ENCODE assay signal across 15 mouse cellular contexts in genomic region chr5:43542246-43542845, GRCm38 (mm10). TPM values are rescaled to one million over a fixed set of nuclear protein-coding genes. Genes with fewer than 3 reads are reported as not detected.
A peak's percentile ranks its signal among the peaks of the same experiment; 100 is the strongest.
DNase-seq lines count a peak whose midpoint lies in the region; ATAC-seq and TF ChIP-seq lines count a peak whose summit lies in the region.
"Had no signal": no experiment of that assay in that cellular context is flagged by ENCODE, and none has a peak within 500 bp of the region (broad histone marks: within the 10 kb centered on the region; RNA-seq: fewer than 3 reads in every experiment).

No protein-coding gene starts in this region.

- H3K27ac ChIP-seq in forebrain, postnatal 0 days (ENCODE audit: low read depth, low read length): peak overlapping the region; percentile 9; the same call in 1 of the 2 replicates
- no peak overlapping the region for H3K27ac ChIP-seq in forebrain, embryonic 11.5 days (ENCODE audit: low read depth, low read length)
- no peak overlapping the region for H3K27ac ChIP-seq in liver, embryonic 11.5 days (ENCODE audit: low read depth, low read length)
- no peak overlapping the region for H3K27ac ChIP-seq in stomach, postnatal 0 days (replicated peaks)
- H3K27ac ChIP-seq: embryonic facial prominence, embryonic 13.5 days; heart, adult 2 months; limb, embryonic 12.5 days had no signal

- no peak for TF ChIP-seq CTCF in forebrain, postnatal 0 days (IDR thresholded peaks at IDR 0.05; ENCODE audit: low read depth)
- TF ChIP-seq CTCF in stomach, postnatal 0 days (IDR thresholded peaks at IDR 0.05; ENCODE audit: low read depth): no peak

- H3K4me3 ChIP-seq in forebrain, postnatal 0 days (ENCODE audit: low read depth, low read length): no peak overlapping the region
- H3K4me3 ChIP-seq in forebrain, embryonic 11.5 days (ENCODE audit: low read depth, low read length): no peak overlapping the region
- H3K4me3 ChIP-seq in liver, embryonic 11.5 days (ENCODE audit: low read depth, low read length): no peak overlapping the region
- no peak overlapping the region for H3K4me3 ChIP-seq in stomach, postnatal 0 days (ENCODE audit: low read depth, low read length)
- H3K4me3 ChIP-seq: embryonic facial prominence, embryonic 13.5 days; heart, adult 2 months; limb, embryonic 12.5 days had no signal

- H3K9me3 ChIP-seq in forebrain, postnatal 0 days (ENCODE audit: low read length): peaks cover 6% of the 10 kb centered on the region; the same call in 1 of the 2 replicates
- H3K9me3 ChIP-seq in forebrain, embryonic 11.5 days (ENCODE audit: control insufficient read depth, low read length): peaks cover 4% of the 10 kb centered on the region; the same call in 1 of the 2 replicates
- no peaks in the 10 kb centered on the region for H3K9me3 ChIP-seq in liver, embryonic 11.5 days (ENCODE audit: control insufficient read depth, low read length)
- no peaks in the 10 kb centered on the region for H3K9me3 ChIP-seq in stomach, postnatal 0 days (ENCODE audit: control insufficient read depth, low read length)

- H3K36me3 ChIP-seq in forebrain, postnatal 0 days (ENCODE audit: insufficient read depth): no peaks in the 10 kb centered on the region
- no peaks in the 10 kb centered on the region for H3K36me3 ChIP-seq in forebrain, embryonic 11.5 days (ENCODE audit: control insufficient read depth, insufficient read depth, low read length)
- no peaks in the 10 kb centered on the region for H3K36me3 ChIP-seq in liver, embryonic 11.5 days (ENCODE audit: control insufficient read depth, insufficient read depth, low read length)
- H3K36me3 ChIP-seq in stomach, postnatal 0 days (ENCODE audit: control insufficient read depth, insufficient read depth, low read length): no peaks in the 10 kb centered on the region
- H3K36me3 ChIP-seq: embryonic facial prominence, embryonic 13.5 days; limb, embryonic 12.5 days had no signal

- TF ChIP-seq EP300 in stomach, postnatal 0 days (optimal IDR thresholded peaks at IDR 0.05): no peak

- H3K9ac ChIP-seq in forebrain, postnatal 0 days: no peak overlapping the region
- no peak overlapping the region for H3K9ac ChIP-seq in forebrain, embryonic 11.5 days (ENCODE audit: low read length)
- H3K9ac ChIP-seq in liver, embryonic 11.5 days (ENCODE audit: low read depth, low read length): no peak overlapping the region
- no peak overlapping the region for H3K9ac ChIP-seq in stomach, postnatal 0 days (ENCODE audit: low read length)
- H3K9ac ChIP-seq: embryonic facial prominence, embryonic 13.5 days; limb, embryonic 12.5 days had no signal

- H3K4me1 ChIP-seq in forebrain, postnatal 0 days (ENCODE audit: insufficient read depth): no peaks in the 10 kb centered on the region
- no peaks in the 10 kb centered on the region for H3K4me1 ChIP-seq in forebrain, embryonic 11.5 days (replicated peaks; ENCODE audit: control insufficient read depth, insufficient read depth, low read length)
- H3K4me1 ChIP-seq in liver, embryonic 11.5 days (replicated peaks; ENCODE audit: control insufficient read depth, insufficient read depth, low read length): no peaks in the 10 kb centered on the region
- no peaks in the 10 kb centered on the region for H3K4me1 ChIP-seq in stomach, postnatal 0 days (replicated peaks; ENCODE audit: control insufficient read depth, insufficient read depth)

- intact Hi-C loops in gastrocnemius, postnatal 14 days (cut with DNase I; ENCODE audit: low total_unique reads): no loop called here

- DNase-seq in forebrain, postnatal 0 days: peak; percentile 53
- DNase-seq in forebrain, embryonic 11.5 days (ENCODE audit: low spot score): no peak
- DNase-seq in layer of hippocampus, adult 9-11 months: peak; percentile 71
- DNase-seq in liver, embryonic 11.5 days (ENCODE audit: low spot score): no peak
- peak; percentile 60 for DNase-seq in right cerebral cortex, postnatal 25 days
- no peak for DNase-seq in stomach, postnatal 0 days (ENCODE audit: low spot score)
- DNase-seq in embryo, embryonic 10 days (ENCODE audit: low spot score): no peak
- DNase-seq in gastrocnemius, postnatal 14 days: no peak
- DNase-seq: cerebellum, adult 9-11 months; heart, adult 2 months; kidney, adult 2 months; lung, postnatal 36 days had no signal

- H3K4me2 ChIP-seq in forebrain, postnatal 0 days (ENCODE audit: low read depth): no peak overlapping the region
- H3K4me2 ChIP-seq in forebrain, embryonic 11.5 days (ENCODE audit: low read depth, low read length, severe bottlenecking): no peak overlapping the region
- no peak overlapping the region for H3K4me2 ChIP-seq in liver, embryonic 11.5 days
- no peak overlapping the region for H3K4me2 ChIP-seq in stomach, postnatal 0 days (replicated peaks; ENCODE audit: low read depth)
- H3K4me2 ChIP-seq: embryonic facial prominence, embryonic 13.5 days; limb, embryonic 12.5 days had no signal

- peak; percentile 79 for ATAC-seq in forebrain, postnatal 0 days
- ATAC-seq in forebrain, embryonic 11.5 days (replicated peaks; ENCODE audit: low FRiP score): no peak
- peak; percentile 70 for ATAC-seq in liver, embryonic 11.5 days (replicated peaks; ENCODE audit: low FRiP score)
- no peak for ATAC-seq in stomach, postnatal 0 days (ENCODE audit: low FRiP score, low TSS enrichment)
- ATAC-seq: forebrain, embryonic 14.5 days had no signal

- 55% methylated on average over 7 of the region's 7 CpGs for WGBS in forebrain, postnatal 0 days
- WGBS in forebrain, embryonic 11.5 days: 80% methylated on average over 7 of the region's 7 CpGs
- 46% methylated on average over 7 of the region's 7 CpGs for WGBS in liver, embryonic 11.5 days
- 39% methylated on average over 7 of the region's 7 CpGs for WGBS in stomach, postnatal 0 days

- no peaks in the 10 kb centered on the region for H3K27me3 ChIP-seq in forebrain, postnatal 0 days (ENCODE audit: insufficient read depth, low read length)
- H3K27me3 ChIP-seq in forebrain, embryonic 11.5 days (ENCODE audit: control insufficient read depth, insufficient read depth, low read length): no peaks in the 10 kb centered on the region
- H3K27me3 ChIP-seq in liver, embryonic 11.5 days (replicated peaks; ENCODE audit: control insufficient read depth, insufficient read depth, low read length): no peaks in the 10 kb centered on the region
- no peaks in the 10 kb centered on the region for H3K27me3 ChIP-seq in stomach, postnatal 0 days (ENCODE audit: control insufficient read depth, insufficient read depth, low read length)
- H3K27me3 ChIP-seq: embryonic facial prominence, embryonic 13.5 days; limb, embryonic 12.5 days had no signal

RNA-seq across cellular contexts. Expression of gene C1qtnf7, which starts 27.0 kb away (rescaled TPM):
- total RNA-seq in forebrain, postnatal 0 days (2014; rRNA removed): 0.38 and 1.8 TPM in 2 replicates
- polyA plus RNA-seq in forebrain, postnatal 0 days (2015; fragmentation: Nextera tagmentation; extraction: Ambion mirVana): 1.1 and 1.9 TPM in 2 replicates
- 0.28 TPM in 2 replicates for polyA plus RNA-seq in forebrain, embryonic 11.5 days (2014; fragmentation: Nextera tagmentation; extraction: Ambion mirVana)
- 2.3 and 2.6 TPM in 2 replicates for polyA plus RNA-seq in liver, embryonic 11.5 days (2014; fragmentation: Nextera tagmentation; extraction: Ambion mirVana)
- 15.4 and 20.4 TPM in 2 replicates for polyA plus RNA-seq in stomach, postnatal 0 days (2015; fragmentation: Nextera tagmentation; extraction: Ambion mirVana)
- total RNA-seq in gastrocnemius, postnatal 14 days (2021): 1 to 10 TPM; 1.1 to 1.5 TPM

Comparison
In these comparisons a context has a peak if more than half of its experiments do, and no peak if none do; other contexts are left out.
1. ATAC-seq: peak in forebrain, postnatal 0 days (single experiment) and liver, embryonic 11.5 days (single experiment); none in forebrain, embryonic 11.5 days (single experiment) and stomach, postnatal 0 days (single experiment).
2. DNase-seq: peak in forebrain, postnatal 0 days (single experiment), layer of hippocampus, adult 9-11 months (single experiment) and right cerebral cortex, postnatal 25 days (single experiment); none in forebrain, embryonic 11.5 days (single experiment), liver, embryonic 11.5 days (single experiment), stomach, postnatal 0 days (single experiment), embryo, embryonic 10 days (single experiment) and gastrocnemius, postnatal 14 days (single experiment).